8 mouse cellular contexts compared by ENCODE assay signal in genomic region chr17:79614691-79615588, GRCm38 (mm10). TPM values are rescaled to one million over a fixed set of nuclear protein-coding genes. Genes with fewer than 3 reads are reported as not detected.
A peak's percentile ranks its signal among the peaks of the same experiment; 100 is the strongest.
DNase-seq lines count a peak whose midpoint lies in the region; ATAC-seq and TF ChIP-seq lines count a peak whose summit lies in the region.

No protein-coding gene starts in this region.

- H3K9me3 ChIP-seq in E14TG2a.4 (ENCODE audit: low read length), result no peaks in the 10 kb centered on the region
- H3K9me3 ChIP-seq in forebrain, embryonic 14.5 days (replicated peaks; ENCODE audit: control insufficient read depth, low read length), result no peaks in the 10 kb centered on the region
- H3K9me3 ChIP-seq in neural tube, embryonic 14.5 days (ENCODE audit: control insufficient read depth, low read length), result no peaks in the 10 kb centered on the region

- H3K4me2 ChIP-seq in forebrain, embryonic 14.5 days (ENCODE audit: low read length), result peak overlapping the region; percentile 77
- peak overlapping the region; percentile 76 for H3K4me2 ChIP-seq in neural tube, embryonic 14.5 days (ENCODE audit: low read depth, low read length)

- peak overlapping the region; percentile 88 for H3K4me3 ChIP-seq in E14TG2a.4 (replicated peaks; ENCODE audit: low read length)
- peak overlapping the region; percentile 81 for H3K4me3 ChIP-seq in forebrain, embryonic 14.5 days (ENCODE audit: low read depth, low read length)
- peak overlapping the region; percentile 79 for H3K4me3 ChIP-seq in neural tube, embryonic 14.5 days (ENCODE audit: low read depth, low read length)
- peak overlapping the region; percentile 99 for H3K4me3 ChIP-seq in testis, adult 2 months (ENCODE audit: control insufficient read depth, low read depth, low read length)

- no peak for TF ChIP-seq CTCF in E14TG2a.4 (conservative IDR thresholded peaks at IDR 0.05; ENCODE audit: low read length)
- TF ChIP-seq CTCF in testis, adult 2 months (IDR thresholded peaks at IDR 0.05; ENCODE audit: control insufficient read depth, insufficient read depth, insufficient replicate concordance, low read depth, low read length), result no peak

- H3K4me1 ChIP-seq in E14TG2a.4 (replicated peaks; ENCODE audit: low read depth, low read length), result peaks cover 28% of the 10 kb centered on the region
- H3K4me1 ChIP-seq in forebrain, embryonic 14.5 days (ENCODE audit: control insufficient read depth, insufficient read depth, low read length), result no peaks in the 10 kb centered on the region
- H3K4me1 ChIP-seq in neural tube, embryonic 14.5 days (ENCODE audit: control insufficient read depth, insufficient read depth, low read length), result 0 out of 2 replicates have a peak, but pooled peaks cover 6% of the 10 kb centered on the region
- no peaks in the 10 kb centered on the region; the same call in 1 of the 2 replicates for H3K4me1 ChIP-seq in testis, adult 2 months (ENCODE audit: control insufficient read depth, insufficient read depth, low read length)

- intact Hi-C loops in heart, postnatal 14 days (cut with DNase I), result no loop called here

- WGBS in forebrain, embryonic 14.5 days, result 3% methylated on average over 46 of the region's 57 CpGs
- WGBS in neural tube, embryonic 14.5 days, result 3% methylated on average over 51 of the region's 57 CpGs

- peak overlapping the region; percentile 80 for H3K9ac ChIP-seq in forebrain, embryonic 14.5 days (ENCODE audit: low read length)
- H3K9ac ChIP-seq in neural tube, embryonic 14.5 days (replicated peaks; ENCODE audit: low read depth, low read length), result peak overlapping the region; percentile 92

- ATAC-seq in cerebellum, adult (ENCODE audit: insufficient number of reproducible peaks, low FRiP score, low TSS enrichment), result peak; percentile 97
- peak; percentile 96 for ATAC-seq in forebrain, embryonic 14.5 days
- peak; percentile 97 for ATAC-seq in neural tube, embryonic 14.5 days (ENCODE audit: low read depth)

- no peaks in the 10 kb centered on the region for H3K27me3 ChIP-seq in E14TG2a.4 (ENCODE audit: insufficient read depth, low read length)
- H3K27me3 ChIP-seq in forebrain, embryonic 14.5 days (replicated peaks; ENCODE audit: control insufficient read depth, insufficient read depth, low read length), result no peaks in the 10 kb centered on the region
- no peaks in the 10 kb centered on the region for H3K27me3 ChIP-seq in neural tube, embryonic 14.5 days (ENCODE audit: control insufficient read depth, insufficient read depth, low read length)
- no peaks in the 10 kb centered on the region for H3K27me3 ChIP-seq in testis, adult 2 months (ENCODE audit: control insufficient read depth, insufficient read depth, low read length)

- peak; percentile 61 for TF ChIP-seq POLR2A in testis, adult 2 months (IDR thresholded peaks at IDR 0.05; ENCODE audit: control insufficient read depth, low read depth, low read length)

- DNase-seq in forebrain, embryonic 14.5 days (ENCODE audit: low spot score), result peak; percentile 59
- DNase-seq in heart, postnatal 14 days, result peak; percentile 69 to 81
- DNase-seq in layer of hippocampus, adult 18-20 months (ENCODE audit: low spot score in 2 of 2), result peak; percentile 50 to 73
- DNase-seq in lung, adult 18-20 months, result peak; percentile 72 to 73

- H3K27ac ChIP-seq in forebrain, embryonic 14.5 days (ENCODE audit: low read depth, low read length), result peak overlapping the region; percentile 70; the same call in 1 of the 2 replicates
- H3K27ac ChIP-seq in neural tube, embryonic 14.5 days (ENCODE audit: low read depth, low read length), result peak overlapping the region; percentile 87
- peak overlapping the region; percentile 92 for H3K27ac ChIP-seq in testis, adult 2 months (ENCODE audit: control insufficient read depth, insufficient read depth, low read depth, low read length)

- H3K36me3 ChIP-seq in E14TG2a.4 (ENCODE audit: insufficient read depth, low read length), result no peaks in the 10 kb centered on the region
- H3K36me3 ChIP-seq in forebrain, embryonic 14.5 days (ENCODE audit: control insufficient read depth, insufficient read depth, low read length), result no peaks in the 10 kb centered on the region
- no peaks in the 10 kb centered on the region for H3K36me3 ChIP-seq in neural tube, embryonic 14.5 days (ENCODE audit: control insufficient read depth, insufficient read depth, low read length)
- H3K36me3 ChIP-seq in testis, adult 2 months (ENCODE audit: control insufficient read depth, insufficient read depth, low read length), result no peaks in the 10 kb centered on the region

RNA-seq across cellular contexts. Expression of gene Rmdn2, which starts 3.3 kb away (rescaled TPM):
- polyA plus RNA-seq in forebrain, embryonic 14.5 days (2014; fragmentation: Nextera tagmentation; extraction: Ambion mirVana), result 5.9 and 6.4 TPM in 2 replicates
- 1 to 10 TPM; 9.0 to 9.8 TPM for total RNA-seq in heart, postnatal 14 days (2021)
- total RNA-seq in layer of hippocampus, adult 18-20 months (2021), result 1 to 10 TPM; 8.2 to 9.3 TPM
- 9.9 and 11.0 TPM in 2 replicates for polyA plus RNA-seq in neural tube, embryonic 14.5 days (2014; fragmentation: Nextera tagmentation; extraction: Ambion mirVana)
- 120 and 143 TPM in 2 replicates for polyA plus RNA-seq in testis, adult 2 months (2012; rRNA removed)

Comparison
In these comparisons a context has a peak if more than half of its experiments do, and no peak if none do; other contexts are left out.
1. Peak in every context shown above with its lines: DNase-seq, ATAC-seq, H3K4me3 ChIP-seq and H3K27ac ChIP-seq.
2. RNA of gene Rmdn2, which starts 3.3 kb away (polyA plus RNA-seq): 120 to 143 TPM in testis, adult 2 months; 9.9 to 11.0 TPM in neural tube, embryonic 14.5 days and 5.9 to 6.4 TPM in forebrain, embryonic 14.5 days; every median in the first group is over 10 times any median in the second.